Mouse (Mus musculus): Measurements from ENCODE around the gene Qrsl1. TPM values are rescaled to one million over a fixed set of nuclear protein-coding genes. Genes with fewer than 3 reads are reported as not detected.
"Not testable (repeated sequence)": the region's sequence is repeated elsewhere in the genome, so short reads cannot be mapped to it uniquely, and the experiment has no call there.

Gene Qrsl1
- total RNA-seq (2021): 10 to 100 TPM; 14.8 to 15.0 TPM

DNA sequence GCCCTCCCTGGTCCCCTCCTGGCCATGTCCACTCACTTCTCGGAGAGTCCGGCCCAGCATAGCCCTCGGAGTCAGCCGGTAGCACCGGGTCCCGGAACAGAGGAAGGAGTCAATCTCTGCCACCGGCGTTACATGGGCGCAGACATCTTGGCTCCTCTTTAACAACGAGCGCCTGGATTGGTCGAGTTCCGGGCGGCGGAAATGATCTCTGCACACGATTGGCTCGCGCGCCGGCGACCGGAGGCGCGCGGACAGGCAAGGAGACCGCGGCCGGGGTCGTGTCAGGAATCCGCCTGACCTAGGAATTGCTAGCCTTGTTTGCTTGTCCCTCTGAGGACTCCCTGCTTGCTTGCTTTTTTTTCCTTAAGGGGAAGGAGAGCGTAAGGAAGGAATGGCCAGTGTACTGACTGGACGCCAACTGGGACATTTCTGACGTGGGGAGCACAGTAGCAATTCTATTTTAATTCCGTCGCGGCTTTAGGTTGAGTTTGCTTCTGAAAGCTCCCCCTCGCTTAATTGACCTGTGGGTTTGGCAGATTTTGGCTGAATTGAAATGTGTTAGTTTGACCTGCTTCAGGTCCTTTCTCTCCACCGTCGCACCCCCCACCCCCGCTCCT lies at the start of gene Qrsl1, which contains the start of gene Rtn4ip1:
Gene Qrsl1 (minus strand): TSS at position 168 of the 617 bp plus-strand sequence.
Gene Rtn4ip1 (plus strand): TSS at position 230 of the 617 bp plus-strand sequence.
- DNase-seq (ENCODE audit: low spot score in 2 of 2): peak; percentile 94 to 96
- intact Hi-C loops (cut with DNase I): no loop called here

- DNase-seq (ENCODE audit: low spot score in 2 of 2): no peak
- intact Hi-C loops (cut with DNase I): no loop called here
These were observed 43.9 kb upstream of the Qrsl1 start for GRCm38 (mm10) chr10:43945435-43945834.

DNA sequence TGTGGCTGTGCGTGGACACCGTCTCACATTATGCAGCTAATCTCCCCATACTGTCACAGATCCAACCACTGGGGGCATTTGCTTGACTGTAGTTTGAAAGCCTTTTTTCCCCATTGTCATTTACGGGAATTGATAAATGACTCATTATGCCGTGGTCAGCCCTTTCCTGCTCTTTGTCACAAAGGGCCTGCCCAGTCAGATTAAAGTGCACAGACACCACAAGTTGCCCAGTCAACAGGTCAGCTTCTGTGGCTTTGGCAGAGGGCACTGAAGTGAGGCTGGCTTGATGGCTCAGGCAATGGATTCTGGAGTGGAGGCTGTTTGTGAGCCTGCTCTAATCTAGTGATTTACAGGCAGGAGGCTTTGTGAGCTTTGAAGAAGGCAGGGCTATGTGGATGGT lies 42.2 kb upstream of the Qrsl1 start:
- DNase-seq (ENCODE audit: low spot score in 2 of 2): no peak
- intact Hi-C loops (cut with DNase I): no loop called here

GRCm38 (mm10) chr10:43939136-43939662 lies 37.7 kb upstream of the Qrsl1 start:
- no peak for DNase-seq (ENCODE audit: low spot score in 2 of 2)
- intact Hi-C loops (cut with DNase I): no loop called here

DNA sequence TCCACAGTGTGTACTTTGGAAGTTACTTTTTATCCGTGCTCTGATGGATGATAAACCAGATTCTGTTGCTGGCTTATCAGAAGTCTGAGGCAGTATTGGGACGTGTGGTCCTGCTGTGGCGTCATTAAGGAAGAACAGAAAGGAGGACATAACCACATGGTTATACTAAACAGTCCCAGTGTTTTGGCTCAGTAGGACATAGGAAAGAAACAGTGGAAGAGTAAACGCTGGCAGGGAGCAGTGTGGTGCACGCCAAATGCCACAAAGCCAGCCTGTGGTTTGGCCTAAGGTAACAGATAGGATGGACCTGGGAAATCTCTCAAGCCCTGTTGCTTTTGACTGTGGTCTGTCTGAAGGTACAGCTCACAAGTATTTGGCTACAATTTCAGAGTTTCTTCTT lies 27.1 kb upstream of the Qrsl1 start:
- intact Hi-C loops (cut with DNase I): no loop called here
- DNase-seq (ENCODE audit: low spot score in 2 of 2): no peak

- intact Hi-C loops (cut with DNase I): no loop called here
- no peak for DNase-seq (ENCODE audit: low spot score in 2 of 2)
These were observed 26.2 kb upstream of the Qrsl1 start for GRCm38 (mm10) chr10:43927736-43928135.

GRCm38 (mm10) chr10:43925776-43926175 lies 24.2 kb upstream of the Qrsl1 start:
- DNase-seq (ENCODE audit: low spot score in 2 of 2); intact Hi-C loops (cut with DNase I): not testable (repeated sequence)

DNA sequence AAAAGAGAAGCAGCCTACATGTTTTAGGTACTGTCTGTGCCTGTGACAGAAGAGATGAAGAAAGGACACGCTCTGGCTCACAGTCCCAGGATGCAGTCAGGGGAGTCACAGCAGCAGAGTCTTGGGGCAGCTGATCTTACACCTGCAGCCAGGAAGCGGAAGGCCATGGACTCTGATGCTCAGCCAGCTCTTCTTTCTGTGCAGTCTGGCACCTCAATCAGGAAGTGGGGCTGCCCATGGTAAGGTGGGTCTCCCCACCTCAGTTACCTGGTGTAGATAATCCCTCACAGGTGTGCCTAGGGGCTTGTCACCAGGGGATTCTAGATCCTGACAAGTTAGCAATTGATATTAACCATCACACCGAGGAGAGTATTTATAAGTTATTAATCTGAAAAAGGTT lies 21.6 kb upstream of the Qrsl1 start:
- intact Hi-C loops (cut with DNase I): no loop called here
- no peak for DNase-seq (ENCODE audit: low spot score in 2 of 2)

DNA sequence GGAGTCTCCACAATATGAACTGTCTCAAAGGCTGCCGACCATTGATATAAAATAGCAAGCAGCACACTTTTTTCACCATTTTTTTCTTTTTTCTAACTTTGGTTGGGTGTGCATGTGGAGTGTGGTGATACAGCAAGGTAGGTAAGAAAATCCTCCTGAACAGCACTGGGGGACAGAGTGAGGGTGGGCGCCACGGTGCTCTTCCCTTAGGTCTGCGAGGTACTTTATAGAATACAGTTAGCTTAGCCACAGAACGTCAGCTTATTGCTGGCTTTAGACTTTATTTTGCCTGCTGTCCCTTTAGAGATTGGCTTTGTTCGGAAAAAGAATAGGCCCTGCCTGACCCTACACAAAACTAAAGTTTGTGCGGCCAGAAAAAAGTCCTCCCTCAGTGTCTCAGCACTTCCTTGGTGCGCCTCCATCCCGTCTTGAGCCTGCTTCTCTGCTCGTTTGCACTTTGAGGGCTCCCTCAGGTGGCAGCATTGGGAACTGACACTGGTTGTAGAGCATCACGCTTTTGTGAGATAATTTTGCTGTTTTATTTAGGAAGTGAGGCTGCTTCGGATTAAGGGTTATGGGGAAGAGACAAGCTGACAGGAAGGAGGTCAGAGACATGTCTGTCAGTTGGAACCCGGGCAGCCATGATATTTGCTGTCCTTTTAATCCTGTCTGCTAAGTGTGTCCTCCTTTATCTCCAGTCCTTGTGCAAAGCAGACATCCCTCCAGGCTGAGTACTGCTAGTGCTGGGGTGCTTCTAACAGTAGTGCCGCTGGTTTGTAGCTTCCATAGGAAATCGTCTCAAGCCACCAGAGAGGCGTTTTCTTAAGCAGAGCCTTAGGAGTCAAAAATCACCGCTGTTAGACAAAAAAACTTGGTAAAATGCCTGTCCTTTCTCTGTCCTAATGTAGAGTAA lies 17.4 kb upstream of the Qrsl1 start:
- intact Hi-C loops (cut with DNase I): loop anchor here (1.0 kb wide), 1 partner anchor 344 kb away; no protein-coding TSS in a partner anchor
- DNase-seq (ENCODE audit: low spot score in 2 of 2): peak; percentile 75 to 86

- DNase-seq (ENCODE audit: low spot score in 2 of 2): no peak
- intact Hi-C loops (cut with DNase I): no loop called here
These were observed 15.2 kb upstream of the Qrsl1 start for GRCm38 (mm10) chr10:43916737-43917136.

- no peak for DNase-seq (ENCODE audit: low spot score in 2 of 2)
- intact Hi-C loops (cut with DNase I): no loop called here
These were observed 14.6 kb upstream of the Qrsl1 start for GRCm38 (mm10) chr10:43916181-43916580.

DNA sequence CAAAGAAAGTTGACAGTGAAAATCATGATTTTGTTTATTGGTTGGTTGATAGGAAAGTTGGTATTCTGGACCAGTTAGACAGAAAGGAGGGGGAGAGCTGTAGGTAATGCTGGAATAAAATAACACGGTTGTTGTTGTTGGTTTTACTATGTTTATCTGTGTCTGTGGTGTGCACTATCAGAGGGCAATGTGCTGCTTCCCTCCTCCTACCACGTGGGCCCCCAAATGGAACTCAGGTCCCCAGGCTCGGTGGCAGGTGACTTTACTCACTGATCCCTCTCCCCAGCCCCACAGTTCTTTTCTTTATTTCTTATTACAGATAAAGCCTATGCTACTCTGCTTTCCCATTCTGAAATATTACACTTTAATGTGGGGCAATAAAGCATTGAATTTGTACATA lies 10.7 kb upstream of the Qrsl1 start:
- intact Hi-C loops (cut with DNase I): no loop called here

DNA sequence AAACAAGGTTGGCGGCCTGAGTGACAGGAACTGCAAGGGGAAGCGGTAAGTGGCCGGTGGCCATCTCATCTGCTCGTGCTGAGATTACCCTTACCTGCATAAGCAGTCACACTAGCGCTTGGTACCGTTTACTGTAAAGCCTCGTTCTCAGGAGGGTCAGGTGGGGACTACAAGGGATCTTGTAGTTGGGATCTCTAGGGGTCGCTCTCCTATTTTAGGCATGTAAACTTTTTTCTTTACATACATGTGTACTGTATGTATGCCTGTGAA lies 9.3 kb upstream of the Qrsl1 start:
- no peak for DNase-seq (ENCODE audit: low spot score in 2 of 2)
- intact Hi-C loops (cut with DNase I): no loop called here

More for the DNA sequence above, 10.7 kb upstream of the Qrsl1 start:
- DNase-seq (ENCODE audit: low spot score in 2 of 2): no peak

- intact Hi-C loops (cut with DNase I): no loop called here
- no peak for DNase-seq (ENCODE audit: low spot score in 2 of 2)
These were observed 8.7 kb upstream of the Qrsl1 start for GRCm38 (mm10) chr10:43910032-43910872.

DNA sequence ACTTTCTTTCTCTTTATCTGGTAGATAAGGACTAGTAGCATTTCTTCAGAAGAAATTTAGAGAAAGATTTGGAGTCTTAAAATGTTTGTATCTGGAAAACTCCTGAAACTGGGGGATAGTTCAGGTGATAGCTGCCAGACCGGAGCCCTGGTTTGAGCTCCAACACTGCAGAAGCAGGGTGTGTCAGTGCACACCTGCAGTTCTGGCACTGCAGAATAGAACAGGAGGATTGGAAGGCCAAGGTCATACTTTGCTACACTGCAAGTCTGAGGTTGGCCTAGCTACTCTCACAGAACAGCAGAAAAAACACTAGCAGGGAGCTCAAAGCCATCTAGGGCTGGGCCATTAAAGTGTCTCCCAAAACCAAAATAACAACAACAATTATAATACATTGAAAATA lies 3.0 kb upstream of the Qrsl1 start:
- no peak for DNase-seq (ENCODE audit: low spot score in 2 of 2)
- intact Hi-C loops (cut with DNase I): no loop called here

- no peak for DNase-seq (ENCODE audit: low spot score in 2 of 2)
- intact Hi-C loops (cut with DNase I): no loop called here
These were observed 518 bp downstream of the Qrsl1 start for GRCm38 (mm10) chr10:43900883-43901570.

DNA sequence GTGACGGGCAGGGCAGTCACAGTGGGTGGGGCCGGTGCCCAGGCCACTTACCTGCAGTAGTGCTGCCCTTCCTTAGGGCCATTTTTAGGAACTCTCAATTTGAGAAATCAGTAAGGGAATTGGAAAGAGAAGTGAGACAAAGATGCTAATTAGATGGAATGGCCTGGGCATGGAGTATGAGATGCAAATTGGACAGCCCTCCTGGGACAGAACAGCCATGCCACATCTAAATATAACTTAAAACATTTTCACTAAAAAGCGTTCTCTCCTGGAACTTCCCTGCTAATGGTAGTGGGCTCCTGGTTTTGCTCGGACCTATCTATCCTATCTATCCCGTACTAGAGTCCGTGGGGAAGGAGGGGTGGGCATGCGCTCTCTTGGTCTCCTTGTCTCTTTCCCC lies 3.3 kb downstream of the Qrsl1 start:
- no peak for DNase-seq (ENCODE audit: low spot score in 2 of 2)
- intact Hi-C loops (cut with DNase I): no loop called here

DNA sequence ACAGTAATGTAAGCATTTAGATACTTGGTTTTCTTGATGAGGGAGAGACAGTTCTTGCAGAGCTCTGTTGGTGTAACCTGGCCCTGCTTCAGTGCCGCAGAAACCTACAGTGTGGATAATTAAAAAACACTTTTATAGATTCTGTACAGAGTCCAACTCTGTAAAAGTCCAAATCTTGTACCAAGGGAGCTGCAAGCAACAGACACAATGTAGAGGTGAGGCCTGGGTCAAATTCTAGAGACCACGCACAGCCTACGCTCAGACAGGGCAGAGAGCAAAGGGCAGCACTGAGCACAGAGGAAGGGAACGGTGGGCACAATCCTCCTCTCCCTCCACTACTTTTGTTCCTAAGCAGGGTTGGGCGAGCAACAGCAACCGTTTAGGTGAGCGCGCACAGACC lies 5.5 kb downstream of the Qrsl1 start:
- intact Hi-C loops (cut with DNase I): no loop called here
- DNase-seq (ENCODE audit: low spot score in 2 of 2): no peak

DNA sequence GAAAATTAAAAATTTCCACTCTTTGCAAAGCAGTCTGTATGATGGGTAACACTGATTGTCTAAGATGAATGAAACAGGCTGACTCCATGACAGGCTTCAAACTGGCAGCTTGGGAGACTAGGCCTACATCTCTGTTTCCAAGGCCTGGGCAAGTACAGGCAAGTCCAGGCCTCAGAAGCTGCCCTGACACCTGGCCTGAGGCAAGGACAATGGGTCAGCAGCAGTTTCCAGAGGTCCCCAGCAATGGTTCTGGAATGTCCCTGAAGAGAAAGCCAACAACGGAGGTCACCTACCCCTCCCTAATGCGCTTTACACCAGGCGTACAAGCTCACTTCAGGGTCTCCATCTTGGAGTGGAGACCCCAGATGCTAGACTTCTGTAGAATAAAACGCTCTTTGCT lies 8.6 kb downstream of the Qrsl1 start:
- intact Hi-C loops (cut with DNase I): no loop called here
- DNase-seq (ENCODE audit: low spot score in 2 of 2): no peak

- no peak for DNase-seq (ENCODE audit: low spot score in 2 of 2)
- intact Hi-C loops (cut with DNase I): no loop called here
These were observed 12.6 kb downstream of the Qrsl1 start for GRCm38 (mm10) chr10:43888976-43889375.
